Mouse (Mus musculus) frontal cortex, postnatal 14 days (tissue): ENCODE data around the gene Sstr4.

Source experiments
- DNase-seq, 2 experiments: peaks; one replicate each; pipeline ENCODE4 v3.0.0; 2022; ENCODE audit warnings: low spot score in 2 of 2

The Sstr4 gene

GRCm38 (mm10) chr2:148429001-148429505 is 33.9 kb downstream of the Sstr4 start:
- no peak for DNase-seq

DNA sequence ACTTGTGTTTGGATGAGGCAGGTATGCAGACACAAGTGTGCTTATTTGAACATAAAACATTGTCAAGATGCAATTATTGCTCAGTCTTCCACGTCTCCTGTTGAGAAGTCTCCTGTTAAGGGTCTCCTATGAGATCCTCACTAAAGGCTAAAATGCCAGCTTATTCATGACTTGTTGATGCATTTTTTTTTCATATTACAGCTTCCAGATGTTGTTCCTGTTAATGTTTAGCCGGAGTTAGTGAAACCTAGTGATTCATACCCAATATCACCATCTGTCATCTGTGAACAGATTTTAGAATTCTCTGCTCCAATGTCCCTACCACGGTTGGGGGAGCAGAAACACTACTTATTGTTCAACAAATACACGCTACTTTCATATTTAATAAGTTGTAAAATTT is 35.8 kb downstream of the Sstr4 start:
- DNase-seq = no peak

DNA sequence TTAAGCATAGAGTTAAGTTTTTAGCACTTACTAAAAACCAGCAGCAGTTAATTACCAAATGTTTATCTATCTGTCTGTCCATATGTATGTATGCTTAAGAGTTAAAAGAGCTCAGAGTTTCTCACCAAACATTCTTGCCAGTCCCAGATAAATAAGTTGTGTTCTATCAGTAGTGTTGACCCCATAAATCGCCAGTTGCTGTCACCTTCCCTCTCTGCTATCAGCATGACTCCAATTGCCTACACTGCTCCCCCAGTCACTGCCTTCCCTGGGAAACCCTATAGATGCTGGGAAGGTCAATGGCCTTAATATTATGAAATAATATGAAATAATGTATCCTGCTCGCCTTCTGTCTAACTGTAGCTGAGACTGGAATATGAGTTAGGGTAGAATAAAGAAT is 37.2 kb downstream of the Sstr4 start:
- DNase-seq = no peak

GRCm38 (mm10) chr2:148436285-148436684 is 41.1 kb downstream of the Sstr4 start:
- no peak for DNase-seq

GRCm38 (mm10) chr2:148439691-148440276 is 44.6 kb downstream of the Sstr4 start:
- DNase-seq = no peak

DNA sequence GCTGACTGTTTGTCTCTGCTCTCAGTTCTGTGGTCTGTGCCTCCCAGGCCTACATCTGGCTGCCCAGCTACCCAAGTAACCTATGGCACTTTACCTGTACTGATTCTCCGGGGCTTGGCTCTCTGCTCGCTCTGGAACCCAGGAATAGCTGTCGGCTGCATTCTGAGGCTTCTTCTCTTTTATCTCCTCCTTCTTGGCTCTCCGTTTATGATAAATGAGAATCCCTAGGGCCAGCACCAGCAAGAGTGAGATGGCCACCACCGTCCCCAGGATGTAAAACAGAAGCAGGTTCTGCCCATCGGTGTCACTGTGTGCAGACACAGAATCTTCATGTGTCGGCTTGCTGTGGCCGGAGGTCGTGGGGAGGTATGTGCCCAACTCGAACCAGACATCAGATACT is 46.3 kb downstream of the Sstr4 start:
- DNase-seq = no peak

DNA sequence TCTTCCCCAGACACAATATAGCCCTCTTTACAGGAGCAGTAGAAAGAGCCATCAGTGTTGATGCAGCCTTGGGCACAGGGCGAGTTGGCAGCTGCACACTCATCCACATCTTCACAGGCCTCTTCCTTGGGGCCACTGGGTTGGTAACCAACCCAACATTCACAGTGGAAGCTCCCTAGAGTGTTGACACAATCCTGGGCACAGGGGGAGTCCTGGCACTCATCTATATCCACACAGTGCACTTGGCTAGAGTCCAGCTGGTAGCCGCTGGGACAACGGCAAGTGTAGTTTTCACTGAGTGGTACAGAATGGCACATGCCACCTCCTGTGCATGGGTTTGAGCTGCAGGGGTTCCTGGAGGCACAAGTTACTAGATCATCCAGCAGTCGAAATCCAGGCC is 47.0 kb downstream of the Sstr4 start:
- DNase-seq = no peak

- no peak for DNase-seq
These were observed 47.6 kb downstream of the Sstr4 start for GRCm38 (mm10) chr2:148442710-148443109.

DNA sequence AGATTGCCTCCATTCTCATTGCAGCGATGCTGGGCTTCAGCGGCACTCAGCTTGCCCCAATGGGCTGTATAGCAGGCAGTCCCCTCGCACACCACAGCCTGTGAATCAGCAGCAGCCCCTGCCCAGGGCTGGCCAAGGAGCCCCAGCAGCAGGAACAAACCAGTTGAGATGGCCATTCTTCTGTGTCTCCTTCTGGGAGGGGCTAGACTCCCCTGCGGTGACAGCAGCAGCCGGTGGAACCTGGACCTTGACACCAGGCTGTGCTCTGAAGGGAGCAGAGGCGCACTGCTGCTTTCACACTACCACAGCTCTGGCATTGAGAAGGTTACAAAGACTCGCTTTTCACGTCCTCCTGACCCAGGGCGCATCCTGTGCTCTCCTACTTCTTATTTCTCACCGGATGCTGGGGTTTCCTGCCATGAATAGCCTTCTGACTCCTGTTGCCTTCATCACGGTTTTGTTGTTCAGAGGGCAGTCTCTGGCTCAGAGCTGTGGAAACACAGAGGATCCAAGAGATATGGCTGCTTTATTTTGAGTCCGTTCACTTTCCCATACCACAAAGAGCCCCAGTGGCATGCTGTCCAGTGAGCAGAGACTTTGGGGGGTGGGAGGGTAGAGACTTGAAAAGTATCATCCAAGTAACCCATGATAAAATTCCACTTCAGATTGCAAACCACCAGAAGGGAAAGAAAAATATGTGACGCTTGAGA is 48.3 kb downstream of the Sstr4 start, which contains the start of gene Cd93:
Cd93 (minus strand) TSS at position 315 of the 710 bp plus-strand sequence.
- no peak for DNase-seq

GRCm38 (mm10) chr2:148444472-148444871 is 49.3 kb downstream of the Sstr4 start:
- DNase-seq = no peak

- no peak for DNase-seq
These were observed 50.5 kb downstream of the Sstr4 start for GRCm38 (mm10) chr2:148445616-148446015.
